Mouse (Mus musculus) neural tube, embryonic 12.5 days (tissue): ENCODE data around the gene Tas1r1. TPM values are rescaled to one million over a fixed set of nuclear protein-coding genes. Genes with fewer than 3 reads are reported as not detected.

Experiments used
- ATAC-seq: fragments of 200-750 bp; cut with Nextera tagmentation; 2 replicates; pipeline ENCODE4 v1.8.0; 2017; ENCODE audit warnings: low read depth, mild to moderate bottlenecking, moderate TSS enrichment, moderate library complexity; ENCODE audit not compliant: low FRiP score
- H3K27ac ChIP-seq: fragments of 300-500 bp; sonication (generic); 2 replicates; pipeline ENCODE4 v1.5.1; 2016
- H3K27me3 ChIP-seq: fragments of 300-500 bp; sonication (generic); replicated peaks from 2 replicates; pipeline ENCODE4 v1.6.1; 2016; ENCODE audit warnings: mild to moderate bottlenecking
- H3K36me3 ChIP-seq: fragments of 300-500 bp; sonication (generic); 2 replicates; pipeline ENCODE4 v1.6.1; 2016; ENCODE audit warnings: mild to moderate bottlenecking
- H3K4me1 ChIP-seq: fragments of 300-500 bp; sonication (generic); 2 replicates; pipeline ENCODE4 v1.6.1; 2016
- H3K4me2 ChIP-seq: fragments of 300-500 bp; sonication (generic); replicated peaks from 2 replicates; pipeline ENCODE4 v1.6.1; 2016; ENCODE audit warnings: mild to moderate bottlenecking
- H3K4me3 ChIP-seq: fragments of 300-500 bp; sonication (generic); 2 replicates; pipeline ENCODE4 v1.5.1; 2016
- H3K9ac ChIP-seq: fragments of 300-500 bp; sonication (generic); 2 replicates; pipeline ENCODE4 v1.6.1; 2016; ENCODE audit warnings: mild to moderate bottlenecking
- H3K9me3 ChIP-seq: fragments of 300-500 bp; sonication (generic); 2 replicates; pipeline ENCODE4 v1.6.1; 2016; ENCODE audit warnings: mild to moderate bottlenecking
- WGBS: fragments of 180-500 bp; shearing (Covaris S2); methylation state at CpG from one replicate; pipeline ENCODE4 v1.1.7; 2016; 5-methylcytosine and 5-hydroxymethylcytosine counted together
- polyA plus RNA-seq: library from polyadenylated mRNA; unstranded; fragments of >200 nt; fragmentation: Nextera tagmentation; extraction: Ambion mirVana; gene quantifications from 2 replicates; pipeline ENCODE4 v1.2.1, GENCODE M21; 2016

Tas1r1 gene
- polyA plus RNA-seq, 1 experiment from 2014 or later = 1.4 TPM

- no peak overlapping the region for H3K4me3 ChIP-seq
- 0 out of 2 replicates have a peak, but pooled peaks cover 4% of the 10 kb centered on the region for H3K4me1 ChIP-seq
- 87% methylated on average over 6 of the region's 6 CpGs for WGBS
These were observed 35.3 kb upstream of the Tas1r1 start for GRCm38 (mm10) chr4:152073715-152074114.

GRCm38 (mm10) chr4:152072655-152073054, 34.3 kb upstream of the Tas1r1 start:
- no peak overlapping the region for H3K27ac ChIP-seq
- 79% methylated on average over 10 of the region's 10 CpGs for WGBS
- no peaks in the 10 kb centered on the region for H3K27me3 ChIP-seq
- H3K4me1 ChIP-seq = 0 out of 2 replicates have a peak, but pooled peaks cover 4% of the 10 kb centered on the region
- no peak overlapping the region for H3K4me3 ChIP-seq
- no peaks in the 10 kb centered on the region for H3K9me3 ChIP-seq
- H3K4me2 ChIP-seq = no peak overlapping the region
- H3K9ac ChIP-seq = no peak overlapping the region
- H3K36me3 ChIP-seq = no peaks in the 10 kb centered on the region
- no peak for ATAC-seq

More at GRCm38 (mm10) chr4:152073715-152074114, 35.3 kb upstream of the Tas1r1 start:
- H3K36me3 ChIP-seq = no peaks in the 10 kb centered on the region
- no peaks in the 10 kb centered on the region for H3K9me3 ChIP-seq
- no peak for ATAC-seq
- H3K27me3 ChIP-seq = no peaks in the 10 kb centered on the region
- H3K9ac ChIP-seq = no peak overlapping the region
- H3K4me2 ChIP-seq = no peak overlapping the region
- H3K27ac ChIP-seq = no peak overlapping the region

- H3K9ac ChIP-seq = no peak within 1 kb of the TSS
- H3K9me3 ChIP-seq = no peaks in the 10 kb centered on the region
These were observed 33.8 kb upstream of the Tas1r1 start, which contains the start of gene Plekhg5 for GRCm38 (mm10) chr4:152072121-152072601. Gene Plekhg5 (plus strand): TSS chr4:152072498.

GRCm38 (mm10) chr4:152070494-152071396, 32.4 kb upstream of the Tas1r1 start:
- Histone ChIP-seq H3K27ac (no peak overlapping the region), H3K9me3 (no peaks in the 10 kb centered on the region), H3K4me1 (0 out of 2 replicates have a peak, but pooled peaks cover 4% of the 10 kb centered on the region), H3K4me3 (no peak overlapping the region), H3K9ac (no peak overlapping the region), H3K27me3 (no peaks in the 10 kb centered on the region), H3K36me3 (no peaks in the 10 kb centered on the region), H3K4me2 (no peak overlapping the region)
- WGBS = 78% methylated on average over 11 of the region's 11 CpGs
- ATAC-seq = no peak

More at GRCm38 (mm10) chr4:152072121-152072601, 33.8 kb upstream of the Tas1r1 start, which contains the start of gene Plekhg5:
- ATAC-seq = no peak
- Histone ChIP-seq H3K4me3 (no peak within 1 kb of the TSS), H3K4me2 (no peak within 1 kb of the TSS), H3K27me3 (no peaks in the 10 kb centered on the region), H3K27ac (no peak within 1 kb of the TSS), H3K4me1 (0 out of 2 replicates have a peak, but pooled peaks cover 4% of the 10 kb centered on the region), H3K36me3 (no peaks in the 10 kb centered on the region)
- WGBS = 69% methylated on average over 10 of the region's 10 CpGs

- ATAC-seq = no peak
- Histone ChIP-seq H3K4me2 (no peak overlapping the region), H3K36me3 (no peaks in the 10 kb centered on the region), H3K4me1 (0 out of 2 replicates have a peak, but pooled peaks cover 4% of the 10 kb centered on the region), H3K27ac (no peak overlapping the region), H3K4me3 (no peak overlapping the region), H3K27me3 (no peaks in the 10 kb centered on the region), H3K9me3 (no peaks in the 10 kb centered on the region), H3K9ac (no peak overlapping the region)
- 86% methylated on average over 3 of the region's 3 CpGs for WGBS
These were observed 30.9 kb upstream of the Tas1r1 start for GRCm38 (mm10) chr4:152069245-152069644.

GRCm38 (mm10) chr4:152068166-152068724, 29.9 kb upstream of the Tas1r1 start:
- Histone ChIP-seq H3K27ac (no peak overlapping the region), H3K4me3 (no peak overlapping the region), H3K4me2 (no peak overlapping the region), H3K9me3 (no peaks in the 10 kb centered on the region), H3K4me1 (0 out of 2 replicates have a peak, but pooled peaks cover 4% of the 10 kb centered on the region), H3K27me3 (no peaks in the 10 kb centered on the region), H3K9ac (no peak overlapping the region), H3K36me3 (no peaks in the 10 kb centered on the region)
- ATAC-seq = no peak
- WGBS = 75% methylated on average over 6 of the region's 6 CpGs

- no peak overlapping the region for H3K4me2 ChIP-seq
- no peak for ATAC-seq
- H3K4me3 ChIP-seq = no peak overlapping the region
- H3K4me1 ChIP-seq = 0 out of 2 replicates have a peak, but pooled peaks cover under 1% of the 10 kb centered on the region
- no peaks in the 10 kb centered on the region for H3K27me3 ChIP-seq
- no peak overlapping the region for H3K27ac ChIP-seq
- no peaks in the 10 kb centered on the region for H3K9me3 ChIP-seq
- H3K36me3 ChIP-seq = no peaks in the 10 kb centered on the region; the same call in 1 of the 2 replicates
- no peak overlapping the region for H3K9ac ChIP-seq
These were observed 28.9 kb upstream of the Tas1r1 start for GRCm38 (mm10) chr4:152067280-152067679.

- Histone ChIP-seq H3K36me3 (peaks cover 30% of the 10 kb centered on the region), H3K4me1 (no peaks in the 10 kb centered on the region), H3K9ac (no peak overlapping the region), H3K4me3 (no peak overlapping the region), H3K9me3 (no peaks in the 10 kb centered on the region), H3K27ac (no peak overlapping the region), H3K27me3 (no peaks in the 10 kb centered on the region), H3K4me2 (no peak overlapping the region)
- WGBS = 74% methylated on average over 9 of the region's 9 CpGs
- no peak for ATAC-seq
These were observed 24.2 kb upstream of the Tas1r1 start for GRCm38 (mm10) chr4:152062390-152063110.

- Histone ChIP-seq H3K4me2 (no peak overlapping the region), H3K27ac (no peak overlapping the region), H3K36me3 (peaks cover 81% of the 10 kb centered on the region), H3K4me3 (no peak overlapping the region), H3K27me3 (no peaks in the 10 kb centered on the region), H3K9me3 (no peaks in the 10 kb centered on the region), H3K4me1 (peaks cover 11% of the 10 kb centered on the region), H3K9ac (no peak overlapping the region)
- ATAC-seq = no peak
- whole genome bisulfite sequencing = 76% methylated on average over 6 of the region's 6 CpGs
These were observed 6.2 kb upstream of the Tas1r1 start for GRCm38 (mm10) chr4:152044609-152045008.

GRCm38 (mm10) chr4:152043171-152043570, 4.8 kb upstream of the Tas1r1 start:
- Histone ChIP-seq H3K27ac (no peak overlapping the region), H3K36me3 (peaks cover 70% of the 10 kb centered on the region), H3K27me3 (no peaks in the 10 kb centered on the region), H3K9me3 (no peaks in the 10 kb centered on the region), H3K4me3 (no peak overlapping the region), H3K4me1 (peaks cover 12% of the 10 kb centered on the region), H3K9ac (no peak overlapping the region), H3K4me2 (no peak overlapping the region)
- 92% methylated on average over 3 of the region's 3 CpGs for WGBS
- ATAC-seq = no peak

GRCm38 (mm10) chr4:152041924-152042641, 3.7 kb upstream of the Tas1r1 start:
- Histone ChIP-seq H3K27me3 (no peaks in the 10 kb centered on the region), H3K9me3 (no peaks in the 10 kb centered on the region), H3K4me1 (peaks cover 12% of the 10 kb centered on the region), H3K36me3 (peaks cover 60% of the 10 kb centered on the region), H3K27ac (no peak overlapping the region), H3K4me3 (no peak overlapping the region), H3K9ac (no peak overlapping the region), H3K4me2 (no peak overlapping the region)
- no peak for ATAC-seq
- WGBS = 97% methylated on average over 22 of the region's 22 CpGs
